Mouse (Mus musculus): ENCODE measurements around the gene Prss58.

Prss58 gene

GRCm38 (mm10) chr6:40900287-40900686 lies at the start of gene Prss58:
Gene Prss58 (minus strand): TSS chr6:40900387.
- DNase-seq, result no peak

GRCm38 (mm10) chr6:40940457-40940856 lies 40.3 kb upstream of the Prss58 start, which contains the start of gene 1700074P13Rik:
Gene 1700074P13Rik (minus strand): TSS chr6:40940557.
- no peak for DNase-seq

- DNase-seq, result no peak
Measured at GRCm38 (mm10) chr6:40919954-40920353, 19.8 kb upstream of the Prss58 start.

- DNase-seq, result no peak
Measured at GRCm38 (mm10) chr6:40894716-40895115, 5.5 kb downstream of the Prss58 start.

- DNase-seq, result peak; percentile 10 to 26
Measured at GRCm38 (mm10) chr6:40893577-40893976, 6.6 kb downstream of the Prss58 start.

GRCm38 (mm10) chr6:40891754-40892153 lies 8.4 kb downstream of the Prss58 start:
- no peak for DNase-seq

GRCm38 (mm10) chr6:40890973-40891372 lies 9.2 kb downstream of the Prss58 start:
- no peak for DNase-seq

- DNase-seq, result no peak
Measured at GRCm38 (mm10) chr6:40887394-40887793, 12.8 kb downstream of the Prss58 start, which contains the start of gene Moxd2. Gene Moxd2 (minus strand): TSS chr6:40887494.

GRCm38 (mm10) chr6:40845283-40845682 lies 54.9 kb downstream of the Prss58 start:
- no peak for DNase-seq
